Mouse (Mus musculus): Measurements from ENCODE around the gene Itgb2l.

- TF ChIP-seq CTCF (IDR thresholded peaks at IDR 0.05; ENCODE audit: insufficient read depth, low read length) (no peak), POLR2A (IDR thresholded peaks at IDR 0.05; ENCODE audit: borderline replicate concordance, extremely low read depth, low read depth, low read length) (no peak)
Measured at GRCm38 (mm10) chr16:96426671-96427070, 16.7 kb downstream of the Itgb2l start.
